Mouse (Mus musculus): ENCODE data around the gene Wrap53. TPM values are rescaled to one million over a fixed set of nuclear protein-coding genes. Genes with fewer than 3 reads are reported as not detected.

The Wrap53 gene
- polyA plus RNA-seq, 1 experiment from 2014 or later, result 26.9 TPM

Other genes with a start within 250 kb of the Wrap53 start
- 24.7 and 26.4 TPM in 2 replicates for gene Rnf227, start 239.8 kb downstream of the Wrap53 start, polyA plus RNA-seq (2015; fragmentation: Nextera tagmentation; extraction: Ambion mirVana)
- 135 and 142 TPM in 2 replicates for gene Chd3, start 210.8 kb downstream of the Wrap53 start, polyA plus RNA-seq (2015; fragmentation: Nextera tagmentation; extraction: Ambion mirVana)
- gene Naa38, start 184.8 kb downstream of the Wrap53 start, polyA plus RNA-seq (2015; fragmentation: Nextera tagmentation; extraction: Ambion mirVana), result 145 and 150 TPM in 2 replicates
- 43.4 and 46.5 TPM in 2 replicates for gene Cyb5d1, start 184.6 kb downstream of the Wrap53 start, polyA plus RNA-seq (2015; fragmentation: Nextera tagmentation; extraction: Ambion mirVana)
- gene Tmem88, start 182.0 kb downstream of the Wrap53 start, polyA plus RNA-seq (2015; fragmentation: Nextera tagmentation; extraction: Ambion mirVana), result 13.2 and 16.4 TPM in 2 replicates
- gene Kdm6b, start 166.6 kb downstream of the Wrap53 start, polyA plus RNA-seq (2015; fragmentation: Nextera tagmentation; extraction: Ambion mirVana), result 41.3 and 43.1 TPM in 2 replicates
- gene Dnah2, start 31.1 kb downstream of the Wrap53 start, polyA plus RNA-seq (2015; fragmentation: Nextera tagmentation; extraction: Ambion mirVana), result 4.2 and 4.4 TPM in 2 replicates
- 43.4 and 46.3 TPM in 2 replicates for gene Efnb3, start 20.1 kb downstream of the Wrap53 start, polyA plus RNA-seq (2015; fragmentation: Nextera tagmentation; extraction: Ambion mirVana)
- gene Trp53, start 104 bp upstream of the Wrap53 start, polyA plus RNA-seq (2015; fragmentation: Nextera tagmentation; extraction: Ambion mirVana), result 160 and 186 TPM in 2 replicates
- 7.9 and 8.3 TPM in 2 replicates for gene Atp1b2, start 25.7 kb upstream of the Wrap53 start, polyA plus RNA-seq (2015; fragmentation: Nextera tagmentation; extraction: Ambion mirVana)
- gene Shbg, start 37.6 kb upstream of the Wrap53 start, polyA plus RNA-seq (2015; fragmentation: Nextera tagmentation; extraction: Ambion mirVana), result 0.50 TPM in 1 of 2 replicates, not detected in the other
- 23.8 and 28.2 TPM in 2 replicates for gene Sat2, start 41.8 kb upstream of the Wrap53 start, polyA plus RNA-seq (2015; fragmentation: Nextera tagmentation; extraction: Ambion mirVana)
- 36.6 and 44.1 TPM in 2 replicates for gene Fxr2, start 52.7 kb upstream of the Wrap53 start, polyA plus RNA-seq (2015; fragmentation: Nextera tagmentation; extraction: Ambion mirVana)
- 0.41 and 0.63 TPM in 2 replicates for gene Sox15, start 75.1 kb upstream of the Wrap53 start, polyA plus RNA-seq (2015; fragmentation: Nextera tagmentation; extraction: Ambion mirVana)
- 54.3 and 74.9 TPM in 2 replicates for gene Mpdu1, start 82.4 kb upstream of the Wrap53 start, polyA plus RNA-seq (2015; fragmentation: Nextera tagmentation; extraction: Ambion mirVana)
- gene Cd68, start 85.9 kb upstream of the Wrap53 start, polyA plus RNA-seq (2015; fragmentation: Nextera tagmentation; extraction: Ambion mirVana), result 11.4 and 11.9 TPM in 2 replicates
- gene Eif4a1, start 92.2 kb upstream of the Wrap53 start, polyA plus RNA-seq (2015; fragmentation: Nextera tagmentation; extraction: Ambion mirVana), result 514 and 625 TPM in 2 replicates
- gene Senp3, start 101.8 kb upstream of the Wrap53 start, polyA plus RNA-seq (2015; fragmentation: Nextera tagmentation; extraction: Ambion mirVana), result 119 and 122 TPM in 2 replicates
- 0.21 and 0.39 TPM in 2 replicates for gene Tnfsf13, start 105.5 kb upstream of the Wrap53 start, polyA plus RNA-seq (2015; fragmentation: Nextera tagmentation; extraction: Ambion mirVana)
- 5.7 and 6.4 TPM in 2 replicates for gene Tnfsf12, start 115.6 kb upstream of the Wrap53 start, polyA plus RNA-seq (2015; fragmentation: Nextera tagmentation; extraction: Ambion mirVana)
- 2.8 and 3.8 TPM in 2 replicates for gene Tnfsfm13, start 115.8 kb upstream of the Wrap53 start, polyA plus RNA-seq (2015; fragmentation: Nextera tagmentation; extraction: Ambion mirVana)
- 27.3 and 31.3 TPM in 2 replicates for gene Polr2a, start 178.4 kb upstream of the Wrap53 start, polyA plus RNA-seq (2015; fragmentation: Nextera tagmentation; extraction: Ambion mirVana)
- not detected in 2 replicates for gene Slc35g3, start 181.7 kb upstream of the Wrap53 start, polyA plus RNA-seq (2015; fragmentation: Nextera tagmentation; extraction: Ambion mirVana)
- 3.5 and 4.8 TPM in 2 replicates for gene Zbtb4, start 185.7 kb upstream of the Wrap53 start, polyA plus RNA-seq (2015; fragmentation: Nextera tagmentation; extraction: Ambion mirVana)
- 5.4 and 5.7 TPM in 2 replicates for gene Chrnb1, start 215.7 kb upstream of the Wrap53 start, polyA plus RNA-seq (2015; fragmentation: Nextera tagmentation; extraction: Ambion mirVana)
- 3.6 TPM in 2 replicates for gene Fgf11, start 221.6 kb upstream of the Wrap53 start, polyA plus RNA-seq (2015; fragmentation: Nextera tagmentation; extraction: Ambion mirVana)
- 4.0 and 4.7 TPM in 2 replicates for gene Tmem102, start 225.4 kb upstream of the Wrap53 start, polyA plus RNA-seq (2015; fragmentation: Nextera tagmentation; extraction: Ambion mirVana)
- not detected in 2 replicates for gene Gm39566, start 235.0 kb upstream of the Wrap53 start, polyA plus RNA-seq (2015; fragmentation: Nextera tagmentation; extraction: Ambion mirVana)
- gene Spem2, start 238.2 kb upstream of the Wrap53 start, polyA plus RNA-seq (2015; fragmentation: Nextera tagmentation; extraction: Ambion mirVana), result not detected in 2 replicates
- gene Spem1, start 241.9 kb upstream of the Wrap53 start, polyA plus RNA-seq (2015; fragmentation: Nextera tagmentation; extraction: Ambion mirVana), result 0.26 TPM in 1 of 2 replicates, not detected in the other